9 mouse cellular contexts compared by ENCODE assay signal in the genomic region with DNA sequence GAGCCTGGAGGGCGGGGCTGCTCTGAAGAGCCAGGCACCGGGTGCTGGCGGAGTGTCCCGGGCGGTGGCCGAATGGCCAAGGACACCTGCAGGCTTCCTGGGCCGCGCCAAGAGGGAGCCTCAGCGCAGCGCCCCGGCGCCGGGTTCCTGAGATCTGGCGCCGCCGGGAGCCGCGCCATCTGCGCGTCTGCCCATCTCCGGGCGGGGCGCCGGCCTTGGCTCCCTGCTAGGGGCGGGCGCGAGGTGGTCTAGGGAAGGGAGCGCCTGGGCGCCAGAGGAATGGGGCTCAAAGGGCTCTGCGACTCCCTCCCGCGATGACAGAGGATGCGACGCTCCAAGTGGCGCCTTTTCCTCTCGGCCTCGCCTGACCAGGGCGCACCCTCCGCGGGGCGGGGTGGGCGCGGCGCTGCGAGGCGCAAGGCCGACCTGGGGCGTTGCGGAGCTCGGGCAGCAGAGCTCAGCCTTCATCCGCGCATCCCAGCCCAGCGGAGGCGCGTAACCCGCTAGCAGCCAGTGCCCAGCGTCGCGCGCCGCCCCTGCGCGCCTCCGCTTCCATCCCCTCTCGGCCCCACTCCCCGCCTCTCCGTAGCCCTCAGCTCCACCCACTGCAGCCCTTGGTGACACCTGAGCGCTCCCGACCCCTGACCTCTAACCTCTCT. TPM values are rescaled to one million over a fixed set of nuclear protein-coding genes. Genes with fewer than 3 reads are reported as not detected.
DNase-seq lines count a peak whose midpoint lies in the region; ATAC-seq and TF ChIP-seq lines count a peak whose summit lies in the region.
"Had no signal": no experiment of that assay in that cellular context is flagged by ENCODE, and none has a peak within 500 bp of the region (broad histone marks: within the 10 kb centered on the region; RNA-seq: fewer than 3 reads in every experiment).

No protein-coding gene starts in this region.

- no peak for DNase-seq in kidney, adult 8-10 months
- DNase-seq in adrenal gland, postnatal 10 days, result peak; percentile 41
- peak; percentile 52 for DNase-seq in embryonic facial prominence, embryonic 11.5 days (ENCODE audit: low spot score)
- peak; percentile 63 for DNase-seq in hindbrain, postnatal 0 days (ENCODE audit: low spot score)
- no peak for DNase-seq in layer of hippocampus, adult 9-10 months (ENCODE audit: low spot score)
- no peak for DNase-seq in urinary bladder, postnatal 36 days (ENCODE audit: low spot score in 2 of 2)

- ATAC-seq in kidney, embryonic 15.5 days (replicated peaks; ENCODE audit: low FRiP score), result peak; percentile 68
- ATAC-seq in embryonic facial prominence, embryonic 11.5 days (replicated peaks; ENCODE audit: insufficient number of reproducible peaks, low FRiP score, low TSS enrichment, low read depth), result peak; percentile 25; the same call in 1 of the 2 replicates
- ATAC-seq in hindbrain, postnatal 0 days, result peak; percentile 66
- ATAC-seq in neural tube, embryonic 13.5 days (ENCODE audit: low read depth), result peak; percentile 62

- H3K4me1 ChIP-seq in kidney, embryonic 15.5 days, result peaks cover 25% of the 10 kb centered on the region
- peaks cover 5% of the 10 kb centered on the region for H3K4me1 ChIP-seq in embryonic facial prominence, embryonic 11.5 days (ENCODE audit: control insufficient read depth, insufficient read depth, low read length)
- peaks cover 12% of the 10 kb centered on the region; the same call in 1 of the 2 replicates for H3K4me1 ChIP-seq in hindbrain, postnatal 0 days (ENCODE audit: insufficient read depth, low read length)
- H3K4me1 ChIP-seq in neural tube, embryonic 13.5 days (replicated peaks), result peaks cover 28% of the 10 kb centered on the region

- 0 out of 2 replicates have a peak overlapping the region, but pooled peaks have one; percentile 29 for H3K9ac ChIP-seq in kidney, embryonic 15.5 days
- H3K9ac ChIP-seq in embryonic facial prominence, embryonic 11.5 days (replicated peaks; ENCODE audit: low read length), result peak overlapping the region; percentile 13; the same call in 1 of the 2 replicates
- H3K9ac ChIP-seq in hindbrain, postnatal 0 days (replicated peaks; ENCODE audit: low read length), result peak overlapping the region; percentile 66
- H3K9ac ChIP-seq in neural tube, embryonic 13.5 days, result peak overlapping the region; percentile 75

- no peak overlapping the region for H3K27ac ChIP-seq in kidney, embryonic 15.5 days
- no peak overlapping the region for H3K27ac ChIP-seq in embryonic facial prominence, embryonic 11.5 days (replicated peaks; ENCODE audit: low read depth, low read length)
- H3K27ac ChIP-seq in hindbrain, postnatal 0 days, result peak overlapping the region; percentile 32; the same call in 1 of the 2 replicates
- no peak overlapping the region for H3K27ac ChIP-seq in neural tube, embryonic 13.5 days (replicated peaks)

- TF ChIP-seq CTCF in hindbrain, postnatal 0 days (IDR thresholded peaks at IDR 0.05; ENCODE audit: low read depth), result no peak

- peak overlapping the region; percentile 53 for H3K4me3 ChIP-seq in kidney, embryonic 15.5 days (replicated peaks)
- peak overlapping the region; percentile 50 for H3K4me3 ChIP-seq in embryonic facial prominence, embryonic 11.5 days (ENCODE audit: low read depth, low read length)
- H3K4me3 ChIP-seq in hindbrain, postnatal 0 days (ENCODE audit: low read length), result peak overlapping the region; percentile 62
- peak overlapping the region; percentile 54 for H3K4me3 ChIP-seq in neural tube, embryonic 13.5 days

- peak overlapping the region; percentile 86 for H3K4me2 ChIP-seq in kidney, embryonic 15.5 days
- H3K4me2 ChIP-seq in embryonic facial prominence, embryonic 11.5 days (ENCODE audit: low read depth, low read length), result peak overlapping the region; percentile 99
- peak overlapping the region; percentile 93 for H3K4me2 ChIP-seq in hindbrain, postnatal 0 days (ENCODE audit: low read depth, low read length)
- peak overlapping the region; percentile 93 for H3K4me2 ChIP-seq in neural tube, embryonic 13.5 days

- peaks cover 99% of the 10 kb centered on the region for H3K27me3 ChIP-seq in kidney, embryonic 15.5 days
- peaks cover 50% of the 10 kb centered on the region for H3K27me3 ChIP-seq in embryonic facial prominence, embryonic 11.5 days (ENCODE audit: control insufficient read depth, insufficient read depth, low read length)
- H3K27me3 ChIP-seq in hindbrain, postnatal 0 days (ENCODE audit: insufficient read depth, low read length), result peaks cover 23% of the 10 kb centered on the region; the same call in 1 of the 2 replicates
- H3K27me3 ChIP-seq in neural tube, embryonic 13.5 days, result peaks cover 99% of the 10 kb centered on the region

- H3K36me3 ChIP-seq in kidney, embryonic 15.5 days, result no peaks in the 10 kb centered on the region
- H3K36me3 ChIP-seq in embryonic facial prominence, embryonic 11.5 days (replicated peaks; ENCODE audit: control insufficient read depth, insufficient read depth, low read depth, low read length), result no peaks in the 10 kb centered on the region
- H3K36me3 ChIP-seq in hindbrain, postnatal 0 days (ENCODE audit: insufficient read depth, low read length), result no peaks in the 10 kb centered on the region
- no peaks in the 10 kb centered on the region for H3K36me3 ChIP-seq in neural tube, embryonic 13.5 days

- under 1% methylated on average over 52 of the region's 69 CpGs for WGBS in kidney, embryonic 15.5 days
- 0% methylated on average over 49 of the region's 69 CpGs for WGBS in embryonic facial prominence, embryonic 11.5 days
- under 1% methylated on average over 48 of the region's 69 CpGs for WGBS in hindbrain, postnatal 0 days
- WGBS in neural tube, embryonic 13.5 days, result under 1% methylated on average over 53 of the region's 69 CpGs

- H3K9me3 ChIP-seq in kidney, embryonic 15.5 days (replicated peaks), result no peaks in the 10 kb centered on the region
- no peaks in the 10 kb centered on the region for H3K9me3 ChIP-seq in embryonic facial prominence, embryonic 11.5 days (replicated peaks; ENCODE audit: control insufficient read depth, low read length)
- H3K9me3 ChIP-seq in hindbrain, postnatal 0 days (ENCODE audit: low read length), result no peaks in the 10 kb centered on the region
- no peaks in the 10 kb centered on the region for H3K9me3 ChIP-seq in neural tube, embryonic 13.5 days

RNA-seq across cellular contexts. Expression of a gene that starts 0.6 kb away (rescaled TPM):
- polyA plus RNA-seq in kidney, embryonic 15.5 days (2015; fragmentation: Nextera tagmentation; extraction: Ambion mirVana), result 0.26 and 0.31 TPM in 2 replicates
- total RNA-seq in adrenal gland, postnatal 10 days (2021), result 10 to 100 TPM in 1 of 2 experiments, 1 to 10 TPM in 1; 7.7 to 10.5 TPM
- polyA plus RNA-seq in embryonic facial prominence, embryonic 11.5 days (2014; fragmentation: Nextera tagmentation; extraction: Ambion mirVana), result 0.14 and 0.26 TPM in 2 replicates
- total RNA-seq in hindbrain, postnatal 0 days (2014; rRNA removed), result 42.6 and 44.3 TPM in 2 replicates
- 13.3 and 16.6 TPM in 2 replicates for polyA plus RNA-seq in hindbrain, postnatal 0 days (2015; fragmentation: Nextera tagmentation; extraction: Ambion mirVana)
- polyA plus RNA-seq in neural tube, embryonic 13.5 days (2015; fragmentation: Nextera tagmentation; extraction: Ambion mirVana), result 1.8 TPM in 2 replicates
- total RNA-seq: liver, adult 2 months had no signal

RNA-seq across cellular contexts. Expression of a gene that starts 57.9 kb away (rescaled TPM):
- polyA plus RNA-seq in kidney, embryonic 15.5 days (2015; fragmentation: Nextera tagmentation; extraction: Ambion mirVana), result 3.3 and 3.6 TPM in 2 replicates
- total RNA-seq in adrenal gland, postnatal 10 days (2021), result 1 to 10 TPM; 2.5 to 3.7 TPM
- polyA plus RNA-seq in embryonic facial prominence, embryonic 11.5 days (2014; fragmentation: Nextera tagmentation; extraction: Ambion mirVana), result 2.9 and 5.8 TPM in 2 replicates
- total RNA-seq in hindbrain, postnatal 0 days (2014; rRNA removed), result 66.3 and 71.8 TPM in 2 replicates
- 18.9 and 20.6 TPM in 2 replicates for polyA plus RNA-seq in hindbrain, postnatal 0 days (2015; fragmentation: Nextera tagmentation; extraction: Ambion mirVana)
- 8.1 and 8.7 TPM in 2 replicates for polyA plus RNA-seq in neural tube, embryonic 13.5 days (2015; fragmentation: Nextera tagmentation; extraction: Ambion mirVana)
- total RNA-seq: liver, adult 2 months had no signal

Comparison
In these comparisons a context has a peak if more than half of its experiments do, and no peak if none do; other contexts are left out.
1. H3K9ac ChIP-seq: peak in every context shown above with its lines; median percentile 75 in neural tube, embryonic 13.5 days; 66 in hindbrain, postnatal 0 days; 29 in kidney, embryonic 15.5 days; 13 in embryonic facial prominence, embryonic 11.5 days.
2. DNase-seq: peak in adrenal gland, postnatal 10 days (single experiment), embryonic facial prominence, embryonic 11.5 days (single experiment) and hindbrain, postnatal 0 days (single experiment); none in kidney, adult 8-10 months (0 of 2), layer of hippocampus, adult 9-10 months (single experiment) and urinary bladder, postnatal 36 days (0 of 2).
3. Peak in every context shown above with its lines, with median percentiles within 50 percentile points of each other: ATAC-seq, H3K4me2 ChIP-seq and H3K4me3 ChIP-seq.